Mouse (Mus musculus): ENCODE measurements around the gene Opn3. TPM values are rescaled to one million over a fixed set of nuclear protein-coding genes. Genes with fewer than 3 reads are reported as not detected.

Gene Opn3
- 0.91 and 4.0 TPM in 2 replicates for polyA plus RNA-seq (2012; rRNA removed; ENCODE audit: low replicate concordance)

GRCm38 (mm10) chr1:175692246-175692996 is at the start of gene Opn3, which contains the start of gene Chml:
Opn3 (minus strand) TSS chr1:175692776.
Chml (minus strand) TSS chr1:175692901.

DNA sequence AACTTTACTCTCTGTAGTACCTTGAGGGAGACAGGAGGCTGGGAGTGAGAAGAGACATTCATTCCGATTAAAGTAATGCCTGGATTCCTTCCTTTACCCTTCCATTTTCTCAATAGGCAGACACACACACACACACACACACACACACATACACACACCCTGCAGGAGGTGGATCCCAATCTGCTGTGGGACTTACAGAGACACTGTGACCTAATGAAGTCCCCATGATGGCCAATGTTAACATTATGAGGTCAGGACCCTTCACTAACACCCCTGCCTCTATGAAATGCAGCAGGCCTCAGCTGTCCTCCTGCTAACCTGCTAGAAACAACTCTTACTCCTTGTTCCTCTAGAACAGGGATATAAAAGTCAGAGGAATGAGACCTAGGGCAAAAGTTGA is 5.7 kb upstream of the Opn3 start, which contains the start of gene Wdr64:
Wdr64 (plus strand) TSS at position 301 of the 400 bp plus-strand sequence.

GRCm38 (mm10) chr1:175625257-175625879 is 67.2 kb downstream of the Opn3 start, which contains the start of gene Fh1:
Fh1 (minus strand) TSS chr1:175625635.

GRCm38 (mm10) chr1:175619814-175620431 is 72.7 kb downstream of the Opn3 start, which contains the start of gene Kmo:
Kmo (plus strand) TSS chr1:175620381.

Other genes starting within 250 kb of the Opn3 start
- 0.07 and 0.11 TPM in 2 replicates for gene Rgs7, start 200.3 kb downstream of the Opn3 start, polyA plus RNA-seq (2012; rRNA removed; ENCODE audit: low replicate concordance)
- gene Kmo, start 72.4 kb downstream of the Opn3 start, polyA plus RNA-seq (2012; rRNA removed; ENCODE audit: low replicate concordance): 0.19 and 0.32 TPM in 2 replicates
- gene Fh1, start 67.1 kb downstream of the Opn3 start, polyA plus RNA-seq (2012; rRNA removed; ENCODE audit: low replicate concordance): 9.0 and 12.3 TPM in 2 replicates
- 16.9 and 40.2 TPM in 2 replicates for gene Chml, start 125 bp upstream of the Opn3 start, polyA plus RNA-seq (2012; rRNA removed; ENCODE audit: low replicate concordance)
- gene Wdr64, start 5.8 kb upstream of the Opn3 start, polyA plus RNA-seq (2012; rRNA removed; ENCODE audit: low replicate concordance): not detected in 2 replicates
- 0.11 and 0.44 TPM in 2 replicates for gene Exo1, start 187.8 kb upstream of the Opn3 start, polyA plus RNA-seq (2012; rRNA removed; ENCODE audit: low replicate concordance)
- not detected in 2 replicates for gene Gm38100, start 227.6 kb upstream of the Opn3 start, polyA plus RNA-seq (2012; rRNA removed; ENCODE audit: low replicate concordance)